Mouse (Mus musculus): ENCODE results near the gene Mthfd1. TPM values are rescaled to one million over a fixed set of nuclear protein-coding genes. Genes with fewer than 3 reads are reported as not detected.

The Mthfd1 gene
- polyA plus RNA-seq, 1 experiment from 2014 or later = 35.2 TPM

DNA sequence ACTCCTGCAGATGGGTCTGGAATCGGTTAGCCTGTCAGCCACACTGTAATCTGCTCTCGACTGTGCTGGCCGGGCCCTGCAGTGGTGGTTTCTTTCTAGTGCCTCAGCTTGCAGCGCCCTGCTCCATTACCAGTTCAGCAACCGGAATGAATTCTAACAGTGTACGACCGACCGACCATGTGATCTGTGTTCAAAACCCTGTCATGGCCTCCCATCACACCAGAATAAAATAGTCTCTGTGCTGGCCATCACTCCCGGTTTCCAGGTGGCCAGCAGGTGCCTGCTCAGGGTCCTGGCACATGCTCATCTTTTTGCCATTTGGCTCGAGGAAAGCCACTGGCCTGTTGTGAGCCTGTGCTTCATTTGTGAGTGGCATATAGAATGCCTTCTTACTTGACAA, 13.6 kb downstream of the Mthfd1 start:
- H3K4me2 ChIP-seq (ENCODE audit: low read length) = no peak overlapping the region
- no peak overlapping the region for H3K27ac ChIP-seq (ENCODE audit: low read length)
- no peaks in the 10 kb centered on the region for H3K27me3 ChIP-seq (ENCODE audit: control insufficient read depth, insufficient read depth, low read depth, low read length)
- H3K9ac ChIP-seq (ENCODE audit: low read depth, low read length) = no peak overlapping the region
- H3K4me3 ChIP-seq (ENCODE audit: low read depth, low read length) = no peak overlapping the region
- no peaks in the 10 kb centered on the region for H3K36me3 ChIP-seq (ENCODE audit: control insufficient read depth, insufficient read depth, low read length)
- no peaks in the 10 kb centered on the region for H3K4me1 ChIP-seq (ENCODE audit: control insufficient read depth, insufficient read depth, low read length)
- 78% methylated on average over 10 of the region's 10 CpGs for WGBS
- no peaks in the 10 kb centered on the region for H3K9me3 ChIP-seq (replicated peaks; ENCODE audit: control insufficient read depth, low read length, poor library complexity, severe bottlenecking)
- ATAC-seq = no peak

DNA sequence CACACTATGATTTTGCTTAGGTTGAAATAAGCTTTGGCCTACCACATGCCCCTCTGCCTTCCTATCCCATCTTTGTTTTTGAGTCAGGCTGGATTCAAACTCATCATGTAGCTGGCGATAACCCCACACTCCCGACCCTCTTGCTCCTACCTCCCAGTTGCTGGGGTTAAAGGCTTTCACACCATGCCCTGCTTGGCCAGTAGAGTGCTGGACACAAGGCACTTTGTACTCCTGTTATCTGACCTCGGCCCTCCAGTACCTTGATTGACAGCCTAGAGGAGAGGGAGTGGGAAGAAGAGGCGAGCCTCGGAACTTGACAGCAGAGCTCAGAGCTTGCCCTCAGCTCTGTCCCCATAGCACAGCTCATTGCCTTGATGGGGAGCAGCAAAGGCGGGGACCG, 14.1 kb downstream of the Mthfd1 start:
- Histone ChIP-seq H3K9ac (ENCODE audit: low read depth, low read length) (no peak overlapping the region), H3K27me3 (ENCODE audit: control insufficient read depth, insufficient read depth, low read depth, low read length) (no peaks in the 10 kb centered on the region), H3K4me2 (ENCODE audit: low read length) (no peak overlapping the region), H3K9me3 (replicated peaks; ENCODE audit: control insufficient read depth, low read length, poor library complexity, severe bottlenecking) (no peaks in the 10 kb centered on the region), H3K36me3 (ENCODE audit: control insufficient read depth, insufficient read depth, low read length) (no peaks in the 10 kb centered on the region), H3K4me1 (ENCODE audit: control insufficient read depth, insufficient read depth, low read length) (no peaks in the 10 kb centered on the region), H3K4me3 (ENCODE audit: low read depth, low read length) (no peak overlapping the region), H3K27ac (ENCODE audit: low read length) (no peak overlapping the region)
- ATAC-seq = no peak
- 80% methylated on average over 7 of the region's 7 CpGs for WGBS

GRCm38 (mm10) chr12:76271516-76271915, 16.4 kb downstream of the Mthfd1 start:
- no peaks in the 10 kb centered on the region for H3K36me3 ChIP-seq (ENCODE audit: control insufficient read depth, insufficient read depth, low read length)
- no peaks in the 10 kb centered on the region for H3K27me3 ChIP-seq (ENCODE audit: control insufficient read depth, insufficient read depth, low read depth, low read length)
- no peak overlapping the region for H3K4me2 ChIP-seq (ENCODE audit: low read length)
- H3K4me1 ChIP-seq (ENCODE audit: control insufficient read depth, insufficient read depth, low read length) = no peaks in the 10 kb centered on the region
- H3K27ac ChIP-seq (ENCODE audit: low read length) = no peak overlapping the region
- no peak overlapping the region for H3K4me3 ChIP-seq (ENCODE audit: low read depth, low read length)
- no peaks in the 10 kb centered on the region for H3K9me3 ChIP-seq (replicated peaks; ENCODE audit: control insufficient read depth, low read length, poor library complexity, severe bottlenecking)
- H3K9ac ChIP-seq (ENCODE audit: low read depth, low read length) = no peak overlapping the region
- 91% methylated on average over 6 of the region's 6 CpGs for WGBS
- ATAC-seq = no peak

DNA sequence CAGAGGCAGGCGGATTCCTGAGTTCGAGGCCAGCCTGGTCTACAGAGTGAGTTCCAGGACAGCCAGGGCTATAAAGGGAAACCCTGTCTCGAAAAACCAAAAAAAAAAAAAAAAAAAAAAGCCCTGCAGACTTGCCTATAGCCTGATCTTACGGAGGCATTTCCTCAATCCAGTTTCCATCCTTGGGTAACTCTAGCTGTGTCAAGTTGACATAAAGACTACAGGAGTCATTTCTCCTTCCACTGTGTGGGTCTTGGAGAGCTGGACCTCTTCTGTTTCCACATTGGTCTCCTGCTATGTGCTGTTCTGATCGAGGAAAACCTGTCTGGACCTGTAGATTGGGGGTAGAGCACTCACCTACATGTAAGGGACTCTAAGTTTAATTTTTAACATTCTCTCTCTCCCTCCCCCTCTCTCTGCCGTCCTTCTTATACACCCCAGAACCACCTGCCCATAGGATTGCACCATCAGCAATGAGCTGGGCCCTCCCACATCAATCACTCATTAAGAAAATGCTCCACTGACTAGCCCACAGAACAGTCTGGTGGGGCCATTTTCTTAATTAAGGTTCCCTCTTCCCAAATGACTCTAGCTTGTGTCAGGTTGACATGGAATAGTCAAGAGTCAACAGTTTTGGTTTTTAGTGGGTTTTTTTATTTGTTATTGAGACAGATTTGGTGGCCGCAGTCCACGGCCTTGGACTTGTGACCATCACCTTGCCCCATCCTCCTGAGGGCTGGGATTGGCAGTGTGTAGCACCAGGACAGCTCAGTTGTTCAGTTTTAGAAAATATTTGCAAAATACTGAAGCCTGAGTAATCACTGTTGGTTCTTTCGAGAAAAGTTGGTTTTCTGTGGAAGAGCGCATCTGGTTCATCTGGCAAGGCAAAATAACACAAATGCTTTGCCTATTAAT, 17.8 kb downstream of the Mthfd1 start:
- ATAC-seq = no peak
- H3K9me3 ChIP-seq (replicated peaks; ENCODE audit: control insufficient read depth, low read length, poor library complexity, severe bottlenecking) = no peaks in the 10 kb centered on the region
- no peaks in the 10 kb centered on the region for H3K4me1 ChIP-seq (ENCODE audit: control insufficient read depth, insufficient read depth, low read length)
- H3K4me3 ChIP-seq (ENCODE audit: low read depth, low read length) = no peak overlapping the region
- no peak overlapping the region for H3K9ac ChIP-seq (ENCODE audit: low read depth, low read length)
- no peaks in the 10 kb centered on the region for H3K36me3 ChIP-seq (ENCODE audit: control insufficient read depth, insufficient read depth, low read length)
- 93% methylated on average over 10 of the region's 10 CpGs for WGBS
- H3K4me2 ChIP-seq (ENCODE audit: low read length) = no peak overlapping the region
- H3K27me3 ChIP-seq (ENCODE audit: control insufficient read depth, insufficient read depth, low read depth, low read length) = no peaks in the 10 kb centered on the region
- H3K27ac ChIP-seq (ENCODE audit: low read length) = no peak overlapping the region

- Histone ChIP-seq H3K27me3 (ENCODE audit: control insufficient read depth, insufficient read depth, low read depth, low read length) (no peaks in the 10 kb centered on the region), H3K27ac (ENCODE audit: low read length) (no peak overlapping the region), H3K36me3 (ENCODE audit: control insufficient read depth, insufficient read depth, low read length) (peaks cover 2% of the 10 kb centered on the region; the same call in 1 of the 2 replicates), H3K9me3 (replicated peaks; ENCODE audit: control insufficient read depth, low read length, poor library complexity, severe bottlenecking) (no peaks in the 10 kb centered on the region), H3K9ac (ENCODE audit: low read depth, low read length) (no peak overlapping the region), H3K4me3 (ENCODE audit: low read depth, low read length) (no peak overlapping the region), H3K4me1 (ENCODE audit: control insufficient read depth, insufficient read depth, low read length) (no peaks in the 10 kb centered on the region; the same call in 1 of the 2 replicates), H3K4me2 (ENCODE audit: low read length) (no peak overlapping the region)
- 77% methylated on average over 6 of the region's 6 CpGs for WGBS
- ATAC-seq = no peak
These were observed 23.1 kb downstream of the Mthfd1 start for GRCm38 (mm10) chr12:76278209-76278608.

GRCm38 (mm10) chr12:76280556-76280955, 25.5 kb downstream of the Mthfd1 start:
- 82% methylated on average over 9 of the region's 9 CpGs for WGBS
- H3K27me3 ChIP-seq (ENCODE audit: control insufficient read depth, insufficient read depth, low read depth, low read length) = no peaks in the 10 kb centered on the region
- no peak overlapping the region for H3K27ac ChIP-seq (ENCODE audit: low read length)
- H3K4me1 ChIP-seq (ENCODE audit: control insufficient read depth, insufficient read depth, low read length) = no peaks in the 10 kb centered on the region; the same call in 1 of the 2 replicates
- no peak overlapping the region for H3K9ac ChIP-seq (ENCODE audit: low read depth, low read length)
- no peak overlapping the region for H3K4me3 ChIP-seq (ENCODE audit: low read depth, low read length)
- no peak overlapping the region for H3K4me2 ChIP-seq (ENCODE audit: low read length)
- H3K36me3 ChIP-seq (ENCODE audit: control insufficient read depth, insufficient read depth, low read length) = peaks cover 10% of the 10 kb centered on the region
- no peak for ATAC-seq
- H3K9me3 ChIP-seq (replicated peaks; ENCODE audit: control insufficient read depth, low read length, poor library complexity, severe bottlenecking) = no peaks in the 10 kb centered on the region

- Histone ChIP-seq H3K4me1 (ENCODE audit: control insufficient read depth, insufficient read depth, low read length) (no peaks in the 10 kb centered on the region; the same call in 1 of the 2 replicates), H3K27me3 (ENCODE audit: control insufficient read depth, insufficient read depth, low read depth, low read length) (no peaks in the 10 kb centered on the region), H3K9ac (ENCODE audit: low read depth, low read length) (no peak overlapping the region), H3K36me3 (ENCODE audit: control insufficient read depth, insufficient read depth, low read length) (peaks cover 10% of the 10 kb centered on the region), H3K4me3 (ENCODE audit: low read depth, low read length) (no peak overlapping the region), H3K9me3 (replicated peaks; ENCODE audit: control insufficient read depth, low read length, poor library complexity, severe bottlenecking) (no peaks in the 10 kb centered on the region), H3K27ac (ENCODE audit: low read length) (no peak overlapping the region), H3K4me2 (ENCODE audit: low read length) (no peak overlapping the region)
- 92% methylated on average over 2 of the region's 2 CpGs for WGBS
- no peak for ATAC-seq
These were observed 26.1 kb downstream of the Mthfd1 start for GRCm38 (mm10) chr12:76281111-76281660.

GRCm38 (mm10) chr12:76282132-76282531, 27.0 kb downstream of the Mthfd1 start:
- 43% methylated on average over 4 of the region's 4 CpGs for WGBS
- no peak for ATAC-seq
- Histone ChIP-seq H3K36me3 (ENCODE audit: control insufficient read depth, insufficient read depth, low read length) (peaks cover 10% of the 10 kb centered on the region), H3K27ac (ENCODE audit: low read length) (no peak overlapping the region), H3K4me2 (ENCODE audit: low read length) (no peak overlapping the region), H3K27me3 (ENCODE audit: control insufficient read depth, insufficient read depth, low read depth, low read length) (no peaks in the 10 kb centered on the region), H3K4me3 (ENCODE audit: low read depth, low read length) (no peak overlapping the region), H3K9ac (ENCODE audit: low read depth, low read length) (no peak overlapping the region), H3K9me3 (replicated peaks; ENCODE audit: control insufficient read depth, low read length, poor library complexity, severe bottlenecking) (no peaks in the 10 kb centered on the region), H3K4me1 (ENCODE audit: control insufficient read depth, insufficient read depth, low read length) (no peaks in the 10 kb centered on the region; the same call in 1 of the 2 replicates)

GRCm38 (mm10) chr12:76282532-76283173, 27.6 kb downstream of the Mthfd1 start:
- H3K27me3 ChIP-seq (ENCODE audit: control insufficient read depth, insufficient read depth, low read depth, low read length) = no peaks in the 10 kb centered on the region
- peaks cover 10% of the 10 kb centered on the region for H3K36me3 ChIP-seq (ENCODE audit: control insufficient read depth, insufficient read depth, low read length)
- no peak overlapping the region for H3K9ac ChIP-seq (ENCODE audit: low read depth, low read length)
- WGBS = 90% methylated on average over 17 of the region's 17 CpGs
- H3K4me3 ChIP-seq (ENCODE audit: low read depth, low read length) = no peak overlapping the region
- no peaks in the 10 kb centered on the region for H3K9me3 ChIP-seq (replicated peaks; ENCODE audit: control insufficient read depth, low read length, poor library complexity, severe bottlenecking)
- no peak overlapping the region for H3K4me2 ChIP-seq (ENCODE audit: low read length)
- peaks cover 2% of the 10 kb centered on the region for H3K4me1 ChIP-seq (ENCODE audit: control insufficient read depth, insufficient read depth, low read length)
- no peak overlapping the region for H3K27ac ChIP-seq (ENCODE audit: low read length)
- ATAC-seq = no peak
